Mouse (Mus musculus) hindbrain, embryonic 11.5 days (tissue): ENCODE results near the gene Sept6. TPM values are rescaled to one million over a fixed set of nuclear protein-coding genes. Genes with fewer than 3 reads are reported as not detected.

Experiments used
- ATAC-seq: fragments of 200-750 bp; cut with Nextera tagmentation; 2 replicates; pipeline ENCODE4 v1.8.0; 2017; ENCODE audit warnings: mild to moderate bottlenecking, moderate TSS enrichment, moderate library complexity; ENCODE audit not compliant: low FRiP score
- DNase-seq: peaks from one replicate; pipeline ENCODE4 v3.0.0-alpha.2; 2015; ENCODE audit warnings: low spot score
- H3K27ac ChIP-seq: fragments of 300-500 bp; sonication (generic); 2 replicates; pipeline ENCODE4 v1.5.1; 2014; ENCODE audit warnings: mild to moderate bottlenecking, low read depth, low read length
- H3K27me3 ChIP-seq: fragments of 300-500 bp; sonication (generic); 2 replicates; pipeline ENCODE4 v1.6.1; 2014; ENCODE audit warnings: mild to moderate bottlenecking, low read length, moderate library complexity, mixed read lengths; ENCODE audit not compliant: control insufficient read depth, insufficient read depth
- H3K36me3 ChIP-seq: fragments of 300-500 bp; sonication (generic); 2 replicates; pipeline ENCODE4 v1.6.1; 2014; ENCODE audit warnings: mild to moderate bottlenecking, low read length, moderate library complexity, mixed read lengths; ENCODE audit not compliant: control insufficient read depth, insufficient read depth
- H3K4me1 ChIP-seq: fragments of 300-500 bp; sonication (generic); replicated peaks from 2 replicates; pipeline ENCODE4 v1.6.1; 2014; ENCODE audit warnings: low read length, mixed read lengths; ENCODE audit not compliant: control insufficient read depth, insufficient read depth
- H3K4me2 ChIP-seq: fragments of 300-500 bp; sonication (generic); replicated peaks from 2 replicates; pipeline ENCODE4 v1.6.1; 2014; ENCODE audit warnings: mild to moderate bottlenecking, low read depth, low read length
- H3K4me3 ChIP-seq: fragments of 300-500 bp; sonication (generic); 2 replicates; pipeline ENCODE4 v1.5.1; 2014; ENCODE audit warnings: low read depth, low read length
- H3K9ac ChIP-seq: fragments of 300-500 bp; sonication (generic); 2 replicates; pipeline ENCODE4 v1.6.1; 2014; ENCODE audit warnings: low read depth, low read length
- H3K9me3 ChIP-seq: fragments of 300-500 bp; sonication (generic); 2 replicates; pipeline ENCODE4 v1.6.1; 2016; ENCODE audit warnings: low read length; ENCODE audit not compliant: control insufficient read depth
- WGBS: fragments of 180-500 bp; shearing (Covaris S2); extraction: QIAGEN DNeasy Blood & Tissue Kit; methylation state at CpG from one replicate; pipeline ENCODE4 v1.1.7; 2014; 5-methylcytosine and 5-hydroxymethylcytosine counted together
- polyA plus RNA-seq: library from polyadenylated mRNA; unstranded; fragments of >200 nt; fragmentation: Nextera tagmentation; extraction: Ambion mirVana; gene quantifications from 2 replicates; pipeline ENCODE4 v1.2.1, GENCODE M21; 2014

Sept6 gene
- polyA plus RNA-seq, 1 experiment from 2014 or later: 57.5 TPM

DNA sequence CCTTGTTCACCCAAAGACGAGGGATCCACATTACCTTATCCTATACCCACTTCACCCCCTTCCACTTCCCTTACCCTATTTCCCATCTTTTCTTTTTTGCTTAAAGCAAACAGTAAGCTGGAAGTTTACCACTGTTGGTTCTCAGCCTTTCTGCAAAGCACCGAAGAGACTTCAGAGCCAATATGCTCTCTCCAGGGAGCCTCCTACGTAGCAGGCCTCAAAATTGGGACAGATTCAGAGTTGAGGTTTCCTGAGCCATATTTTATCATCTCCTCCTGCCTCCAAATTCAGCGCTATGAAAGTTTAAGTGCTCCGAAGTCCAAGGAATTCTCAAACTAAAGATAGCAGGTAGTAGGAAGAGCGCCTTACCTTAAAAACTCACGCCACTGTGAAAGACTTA lies 14.6 kb downstream of the Sept6 start:
- H3K9me3 ChIP-seq: no peaks in the 10 kb centered on the region
- DNase-seq: no peak
- no peaks in the 10 kb centered on the region for H3K36me3 ChIP-seq
- no peak for ATAC-seq
- H3K4me3 ChIP-seq: no peak overlapping the region
- H3K9ac ChIP-seq: no peak overlapping the region
- no peak overlapping the region for H3K27ac ChIP-seq
- 95% methylated on average over 7 of the region's 7 CpGs for WGBS
- no peak overlapping the region for H3K4me2 ChIP-seq
- H3K27me3 ChIP-seq: no peaks in the 10 kb centered on the region
- H3K4me1 ChIP-seq: no peaks in the 10 kb centered on the region

DNA sequence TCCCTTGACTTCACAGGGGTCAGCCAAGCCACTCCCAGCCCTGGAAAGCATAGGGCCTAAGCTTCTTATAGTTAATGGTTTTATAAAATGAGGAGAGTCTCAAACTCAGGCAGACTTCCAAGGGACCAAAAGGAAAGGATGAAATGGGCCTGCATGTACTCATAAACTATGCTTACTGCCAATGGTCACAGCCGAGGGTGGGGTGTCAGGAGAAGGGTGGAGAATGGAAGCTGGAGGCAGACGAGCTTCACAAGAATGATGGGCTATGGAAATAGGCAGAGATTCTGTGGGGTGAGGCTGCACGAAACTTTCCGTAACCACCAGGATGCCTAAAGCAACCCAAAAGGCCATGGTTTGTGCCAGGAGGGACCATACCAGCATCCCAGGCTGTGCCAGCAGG lies 15.3 kb downstream of the Sept6 start:
- WGBS: 86% methylated on average over 4 of the region's 4 CpGs
- Histone ChIP-seq H3K9ac (no peak overlapping the region), H3K36me3 (no peaks in the 10 kb centered on the region), H3K4me3 (no peak overlapping the region), H3K4me2 (no peak overlapping the region), H3K4me1 (no peaks in the 10 kb centered on the region), H3K27me3 (no peaks in the 10 kb centered on the region), H3K27ac (no peak overlapping the region), H3K9me3 (no peaks in the 10 kb centered on the region)
- ATAC-seq: no peak
- DNase-seq: no peak

DNA sequence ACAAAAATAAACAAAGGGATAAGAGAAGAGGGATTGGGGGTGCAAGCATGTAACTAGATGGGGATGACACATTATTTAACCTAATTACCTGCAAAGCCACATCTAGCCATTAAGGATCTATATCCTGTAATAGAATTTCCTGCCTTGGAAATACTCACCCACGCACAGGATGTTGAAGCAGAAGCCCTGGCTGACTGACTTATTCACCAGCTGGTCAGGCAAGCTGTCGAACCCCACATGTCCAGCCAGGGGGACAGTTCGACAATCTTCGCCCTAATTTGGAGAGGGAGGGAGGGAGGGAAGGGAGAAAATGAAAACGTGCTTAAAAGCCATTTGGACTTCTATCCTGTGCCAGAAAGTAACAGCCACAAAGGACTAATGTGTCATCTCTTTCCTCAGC lies 16.7 kb downstream of the Sept6 start:
- Histone ChIP-seq H3K4me2 (no peak overlapping the region), H3K36me3 (no peaks in the 10 kb centered on the region), H3K9ac (no peak overlapping the region), H3K27ac (no peak overlapping the region), H3K27me3 (no peaks in the 10 kb centered on the region), H3K4me1 (no peaks in the 10 kb centered on the region), H3K4me3 (no peak overlapping the region), H3K9me3 (no peaks in the 10 kb centered on the region)
- ATAC-seq (no peak), DNase-seq (no peak)
- 87% methylated on average over 5 of the region's 5 CpGs for WGBS

DNA sequence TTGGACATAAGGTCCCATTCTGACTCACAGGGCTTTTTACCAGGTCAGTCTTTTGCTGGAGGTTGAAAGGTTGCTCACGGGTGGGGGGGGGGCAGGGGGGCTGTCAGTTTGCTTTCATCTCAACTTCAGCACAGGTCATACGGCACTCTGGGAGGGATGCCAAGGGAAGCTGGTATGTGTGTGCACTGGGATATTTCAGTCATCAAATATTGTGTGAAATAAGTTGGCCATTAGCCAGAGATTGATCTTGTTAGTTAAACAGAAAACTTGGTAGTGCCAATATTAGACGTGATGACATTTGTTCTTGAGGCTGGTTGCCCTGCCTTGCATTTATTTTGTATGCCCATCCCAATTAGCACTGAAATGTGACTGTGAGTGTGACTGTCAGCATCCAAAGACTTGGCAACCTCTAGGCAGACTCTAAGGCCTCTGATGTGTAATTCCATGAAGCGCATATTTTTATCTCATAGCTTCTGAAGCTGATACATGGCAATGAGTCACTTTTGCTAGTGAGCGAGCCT lies 18.6 kb downstream of the Sept6 start:
- no peak overlapping the region for H3K27ac ChIP-seq
- WGBS: 77% methylated on average over 5 of the region's 5 CpGs
- no peak for DNase-seq
- no peaks in the 10 kb centered on the region for H3K27me3 ChIP-seq
- H3K4me2 ChIP-seq: no peak overlapping the region
- no peaks in the 10 kb centered on the region for H3K36me3 ChIP-seq
- H3K9me3 ChIP-seq: no peaks in the 10 kb centered on the region
- H3K9ac ChIP-seq: no peak overlapping the region
- no peaks in the 10 kb centered on the region for H3K4me1 ChIP-seq
- no peak overlapping the region for H3K4me3 ChIP-seq
- no peak for ATAC-seq

DNA sequence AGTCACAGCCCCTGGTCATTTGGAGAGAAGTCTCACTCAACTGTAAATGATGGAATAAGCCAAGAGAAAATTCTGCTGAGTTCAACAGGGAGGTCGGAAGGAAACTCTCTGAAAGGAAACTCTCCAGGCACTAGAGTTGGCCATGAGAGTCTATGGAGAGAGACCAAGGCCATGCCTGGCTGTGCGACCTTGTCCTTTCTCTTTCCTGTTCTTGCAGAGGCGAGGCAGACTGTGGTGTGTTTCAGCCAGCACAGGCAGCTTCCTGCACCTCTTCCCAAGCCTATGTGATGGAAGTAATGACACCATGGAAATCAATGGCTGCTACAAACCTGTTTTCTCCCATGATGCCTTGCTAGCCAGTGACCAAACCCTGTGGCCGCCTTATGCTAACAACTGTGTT lies 20.4 kb downstream of the Sept6 start:
- Histone ChIP-seq H3K4me3 (no peak overlapping the region), H3K4me2 (no peak overlapping the region), H3K9me3 (no peaks in the 10 kb centered on the region), H3K4me1 (no peaks in the 10 kb centered on the region), H3K36me3 (no peaks in the 10 kb centered on the region), H3K9ac (no peak overlapping the region), H3K27ac (no peak overlapping the region), H3K27me3 (no peaks in the 10 kb centered on the region)
- WGBS: 85% methylated on average over 4 of the region's 4 CpGs
- ATAC-seq (no peak), DNase-seq (no peak)

DNA sequence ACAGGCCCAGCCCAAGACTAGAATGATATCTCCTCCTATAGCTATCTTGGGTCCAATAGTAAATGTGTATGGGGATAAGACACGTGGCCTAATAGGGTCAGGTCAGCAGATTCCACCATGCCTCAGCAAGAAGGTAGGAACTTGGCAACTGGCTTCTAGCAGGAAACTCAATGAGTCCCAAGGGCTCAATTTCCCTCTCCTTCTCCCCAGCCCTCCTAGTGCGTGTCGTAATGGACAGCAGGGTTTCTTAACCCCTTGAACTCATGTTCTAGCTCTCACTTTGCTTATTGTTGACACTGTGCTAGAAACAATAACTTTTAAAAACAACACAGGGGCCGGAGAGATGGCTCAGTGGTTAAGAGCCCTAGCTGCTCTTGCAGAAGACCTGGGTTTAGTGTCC lies 22.1 kb downstream of the Sept6 start:
- Histone ChIP-seq H3K9me3 (no peaks in the 10 kb centered on the region), H3K27me3 (no peaks in the 10 kb centered on the region), H3K4me3 (no peak overlapping the region), H3K36me3 (no peaks in the 10 kb centered on the region), H3K4me2 (no peak overlapping the region), H3K4me1 (no peaks in the 10 kb centered on the region), H3K9ac (no peak overlapping the region), H3K27ac (no peak overlapping the region)
- no peak for DNase-seq
- 68% methylated on average over 4 of the region's 4 CpGs for WGBS
- no peak for ATAC-seq

DNA sequence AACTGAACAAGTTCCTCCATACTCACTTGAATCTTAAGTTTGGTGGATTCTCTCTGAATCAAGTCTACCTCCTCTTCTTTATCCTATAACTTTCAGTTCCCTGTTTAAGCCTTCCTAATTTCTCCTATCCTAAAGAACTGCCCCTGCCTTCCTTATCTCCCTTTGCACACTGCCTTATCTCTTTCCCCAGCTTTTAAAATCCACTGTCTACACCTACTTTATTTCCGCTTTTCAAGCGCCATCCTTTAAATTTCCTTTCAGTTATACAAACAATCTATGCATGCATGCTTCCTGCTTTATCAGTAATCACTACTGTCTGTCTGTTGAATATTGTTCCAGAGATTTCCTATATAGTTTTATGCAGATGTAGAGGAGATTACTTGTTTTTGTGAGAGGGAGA lies 34.9 kb downstream of the Sept6 start:
- ATAC-seq: no peak
- no peak overlapping the region for H3K4me2 ChIP-seq
- no peak overlapping the region for H3K9ac ChIP-seq
- no peak overlapping the region for H3K4me3 ChIP-seq
- no peak for DNase-seq
- H3K9me3 ChIP-seq: no peaks in the 10 kb centered on the region
- no peaks in the 10 kb centered on the region for H3K27me3 ChIP-seq
- 98% methylated on average over 2 of the region's 2 CpGs for WGBS
- no peak overlapping the region for H3K27ac ChIP-seq
- no peaks in the 10 kb centered on the region for H3K4me1 ChIP-seq
- no peaks in the 10 kb centered on the region for H3K36me3 ChIP-seq

DNA sequence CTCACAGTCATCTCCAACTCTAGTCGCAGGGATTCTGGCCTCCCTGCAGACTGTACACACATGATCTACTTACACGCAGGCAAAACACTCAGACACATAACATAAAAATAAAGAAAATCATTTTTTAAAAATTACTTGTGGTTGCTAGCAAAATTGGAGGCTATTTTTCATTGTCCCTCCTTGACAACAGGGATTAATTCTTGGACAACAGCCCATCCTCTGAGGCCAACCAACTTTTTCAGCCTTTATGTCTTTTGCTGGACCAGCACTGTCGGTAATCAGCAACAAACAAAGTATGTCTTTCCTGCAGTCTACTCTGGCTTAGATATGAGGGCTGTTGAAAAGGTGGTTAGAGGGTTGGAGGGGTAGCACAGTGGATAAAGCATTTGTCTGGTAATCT lies 50.5 kb downstream of the Sept6 start:
- Histone ChIP-seq H3K4me2 (no peak overlapping the region), H3K27ac (no peak overlapping the region), H3K9ac (no peak overlapping the region), H3K4me1 (no peaks in the 10 kb centered on the region), H3K36me3 (no peaks in the 10 kb centered on the region), H3K27me3 (no peaks in the 10 kb centered on the region), H3K9me3 (no peaks in the 10 kb centered on the region), H3K4me3 (no peak overlapping the region)
- DNase-seq: no peak
- ATAC-seq: no peak
- 94% methylated on average over 3 of the region's 3 CpGs for WGBS

DNA sequence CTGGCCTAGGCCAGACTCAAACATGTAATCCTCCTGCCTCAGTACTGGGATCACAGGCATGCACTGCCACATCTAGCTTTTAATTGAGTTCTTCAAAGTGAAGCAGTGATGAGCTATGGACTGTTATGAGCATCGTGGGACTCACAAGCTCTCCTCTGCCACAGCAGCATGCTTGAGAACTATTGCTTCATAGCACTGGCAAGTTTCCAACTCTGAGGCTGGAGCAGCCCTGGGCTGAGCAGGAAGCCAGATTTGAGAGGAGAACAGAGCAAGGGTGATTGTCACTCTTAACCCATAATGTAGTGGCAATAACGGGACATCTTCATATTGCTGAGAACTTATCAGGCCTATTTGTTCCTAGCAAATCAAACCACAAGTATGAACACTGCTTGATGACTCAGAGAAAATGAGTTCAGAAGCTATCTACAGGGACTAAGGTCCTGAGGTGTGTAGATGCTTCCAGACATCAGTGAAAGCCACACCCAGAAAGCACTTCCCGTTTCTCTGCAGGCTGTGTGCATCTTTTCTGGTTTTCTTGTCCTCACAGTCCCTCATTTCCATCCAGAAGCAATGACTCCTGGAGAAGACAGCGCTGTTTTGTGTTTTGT lies 51.7 kb downstream of the Sept6 start:
- no peaks in the 10 kb centered on the region for H3K4me1 ChIP-seq
- H3K36me3 ChIP-seq: no peaks in the 10 kb centered on the region
- H3K9ac ChIP-seq: no peak overlapping the region
- no peaks in the 10 kb centered on the region for H3K9me3 ChIP-seq
- WGBS: 83% methylated on average over 4 of the region's 4 CpGs
- no peak overlapping the region for H3K4me2 ChIP-seq
- H3K27me3 ChIP-seq: no peaks in the 10 kb centered on the region
- H3K27ac ChIP-seq: no peak overlapping the region
- no peak for DNase-seq
- no peak for ATAC-seq
- no peak overlapping the region for H3K4me3 ChIP-seq
